Mouse (Mus musculus) erythroblast, embryonic 14.5 days (primary cell): Measurements from ENCODE around the gene Gm5737.

Experiments used
- GATA1 ChIP-seq: IDR thresholded peaks from 2 replicates; pipeline ENCODE4 v1.6.1; 2012; ENCODE audit warnings: low read length, inconsistent platforms, mixed read lengths
- TAL1 ChIP-seq: IDR thresholded peaks from 3 replicates; pipeline ENCODE4 v1.6.1; 2012; ENCODE audit warnings: low read length, inconsistent platforms, mixed read lengths

DNA sequence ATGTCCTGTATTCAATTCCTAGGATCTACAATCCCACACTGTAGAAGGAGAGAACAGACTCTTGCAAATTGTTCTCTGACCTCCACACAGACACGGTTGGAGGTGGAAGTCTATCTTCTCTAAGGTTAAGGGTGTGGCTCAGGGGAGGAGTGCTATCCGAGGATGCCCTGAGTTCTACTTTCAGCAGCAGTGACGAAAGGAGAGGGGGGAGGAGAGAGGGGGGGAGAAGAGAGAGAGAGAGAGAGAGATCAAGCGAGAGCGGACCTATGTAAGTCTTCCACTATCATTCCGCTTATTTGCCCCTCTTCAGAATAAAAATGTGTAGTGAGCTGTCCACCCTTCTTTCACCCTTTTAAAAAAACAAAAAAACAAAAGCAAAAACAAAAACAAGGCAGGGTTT lies 22.3 kb downstream of the Gm5737 start:
- no peak for TF ChIP-seq TAL1
- TF ChIP-seq GATA1 = no peak
